Mouse (Mus musculus) lung, postnatal 0 days (tissue): ENCODE measurements around the gene Ghitm.

ENCODE experiments used
- CTCF ChIP-seq: IDR thresholded peaks from 2 replicates; pipeline ENCODE4 v1.5.1; 2016; ENCODE audit warnings: antibody characterized with exemption, mild to moderate bottlenecking
- EP300 ChIP-seq: IDR thresholded peaks from 2 replicates; pipeline ENCODE4 v1.6.1; 2016; ENCODE audit warnings: antibody characterized with exemption, mild to moderate bottlenecking, control low read depth

- TF ChIP-seq CTCF, result no peak
- no peak for TF ChIP-seq EP300
Observed at GRCm38 (mm10) chr14:37119233-37119632, 15.8 kb downstream of the Ghitm start.
